Mouse (Mus musculus): ENCODE results near the gene Vrk1. TPM values are rescaled to one million over a fixed set of nuclear protein-coding genes. Genes with fewer than 3 reads are reported as not detected.

Gene Vrk1
- total and polyA plus RNA-seq, 3 experiments: 55.2 to 124 (median 69.1) TPM

DNA sequence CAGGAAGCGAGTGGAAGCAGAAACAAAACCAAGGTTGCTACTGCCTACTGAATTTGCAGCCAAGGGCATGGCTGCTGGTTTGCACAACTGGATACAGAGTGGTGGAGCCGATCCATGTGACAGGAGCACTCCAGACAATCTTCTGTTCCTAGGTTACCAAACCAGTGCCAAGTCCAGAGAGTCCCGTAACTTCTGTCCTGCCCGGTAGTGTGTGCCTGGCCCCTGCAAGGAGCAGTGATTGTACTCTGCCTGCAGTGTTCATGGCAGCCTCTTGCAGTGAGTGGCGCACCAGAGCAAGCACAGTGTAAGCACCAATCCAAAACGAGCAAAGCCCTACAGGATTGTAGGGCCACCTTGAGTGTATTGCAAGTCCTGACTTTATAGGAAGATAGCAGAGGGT, 15.4 kb downstream of the Vrk1 start:
- in situ Hi-C loops (cut with MboI; ENCODE audit: low pct_ligation_motif_present, low pct_unique_long_range_greater_than_20kb, low sequenced_read_pairs) (no loop called here), dilution Hi-C loops (cut with MboI; ENCODE audit: extremely low pct_ligation_motif_present, extremely low pct_unique_long_range_greater_than_20kb, low sequenced_read_pairs) (no loop called here)
- peaks cover 6% of the 10 kb centered on the region for H3K9me3 ChIP-seq (replicated peaks; ENCODE audit: low read length)
- no peak overlapping the region for H3K4me2 ChIP-seq (ENCODE audit: insufficient read depth, low read depth, poor library complexity, severe bottlenecking)
- no peak overlapping the region for H3K4me3 ChIP-seq (replicated peaks in 1 of 3; ENCODE audit: low read depth in 2 of 3, low read length in 2 of 3, poor library complexity in 1 of 3)
- H3K27me3 ChIP-seq (replicated peaks): no peaks in the 10 kb centered on the region
- peaks cover 5 to 53% of the 10 kb centered on the region in 2 experiments for H3K4me1 ChIP-seq (ENCODE audit: control insufficient read depth in 1 of 2, insufficient read depth in 2 of 2)
- DNase-seq (ENCODE audit: extremely low read depth): no peak
- no peak overlapping the region for H3K27ac ChIP-seq (ENCODE audit: insufficient read depth, low read depth)
- H3K9ac ChIP-seq (ENCODE audit: insufficient read depth, low read depth): no peak overlapping the region
- TF ChIP-seq CTCF (conservative IDR thresholded peaks at IDR 0.05 in 1 of 2, IDR thresholded peaks at IDR 0.05 in 1 of 2; ENCODE audit: low read depth in 2 of 2, low read length in 2 of 2): peak in 1 of 2 experiments; percentile 9; a peak in 1 of 4 replicates
- no peak for TF ChIP-seq POLR2AphosphoS2 (IDR thresholded peaks at IDR 0.05; ENCODE audit: low read depth, low read length)
- no peak for TF ChIP-seq ZC3H11A (IDR thresholded peaks at IDR 0.05; ENCODE audit: low read depth, low read length)
- no peak for TF ChIP-seq MXI1 (IDR thresholded peaks at IDR 0.05; ENCODE audit: low read depth, low read length)
- TF ChIP-seq USF2 (conservative IDR thresholded peaks at IDR 0.05; ENCODE audit: low read depth, low read length): no peak
- peaks cover 13% of the 10 kb centered on the region for H3K79me2 ChIP-seq (replicated peaks; ENCODE audit: control insufficient read depth, extremely low read depth, insufficient read depth, poor library complexity, severe bottlenecking)
- H3K36me3 ChIP-seq (replicated peaks in 1 of 2; ENCODE audit: control insufficient read depth in 1 of 2, insufficient read depth in 1 of 2, low read length in 1 of 2): peaks cover 5 to 70% of the 10 kb centered on the region in 2 experiments

- H3K9ac ChIP-seq (ENCODE audit: insufficient read depth, low read depth): no peak overlapping the region
- H3K4me1 ChIP-seq (ENCODE audit: control insufficient read depth in 1 of 2, insufficient read depth in 2 of 2): peaks cover 6 to 65% of the 10 kb centered on the region in 2 experiments
- H3K4me3 ChIP-seq (replicated peaks in 1 of 3; ENCODE audit: low read depth in 2 of 3, low read length in 2 of 3, poor library complexity in 1 of 3): no peak overlapping the region
- no peak for DNase-seq (ENCODE audit: extremely low read depth)
- peaks cover 6% of the 10 kb centered on the region for H3K9me3 ChIP-seq (replicated peaks; ENCODE audit: low read length)
- no peaks in the 10 kb centered on the region for H3K27me3 ChIP-seq (replicated peaks)
- H3K27ac ChIP-seq (ENCODE audit: insufficient read depth, low read depth): no peak overlapping the region
- no peak overlapping the region for H3K4me2 ChIP-seq (ENCODE audit: insufficient read depth, low read depth, poor library complexity, severe bottlenecking)
- dilution Hi-C loops (cut with MboI; ENCODE audit: extremely low pct_ligation_motif_present, extremely low pct_unique_long_range_greater_than_20kb, low sequenced_read_pairs): no loop called here
- peaks cover 19% of the 10 kb centered on the region for H3K79me2 ChIP-seq (replicated peaks; ENCODE audit: control insufficient read depth, extremely low read depth, insufficient read depth, poor library complexity, severe bottlenecking)
- TF ChIP-seq HCFC1 (IDR thresholded peaks at IDR 0.05; ENCODE audit: low read depth, low read length) (no peak), MYC (IDR thresholded peaks at IDR 0.05; ENCODE audit: low read depth, low read length) (no peak), IRF4 (IDR thresholded peaks at IDR 0.05; ENCODE audit: low read depth, low read length) (no peak), MAFK (IDR thresholded peaks at IDR 0.05; ENCODE audit: insufficient replicate concordance, low read length) (no peak), UBTF (IDR thresholded peaks at IDR 0.05; ENCODE audit: low read depth, low read length) (no peak), E2F4 (IDR thresholded peaks at IDR 0.05; ENCODE audit: insufficient replicate concordance, low read depth, low read length) (no peak), MXI1 (IDR thresholded peaks at IDR 0.05; ENCODE audit: low read depth, low read length) (no peak), USF2 (conservative IDR thresholded peaks at IDR 0.05; ENCODE audit: low read depth, low read length) (no peak), CHD1 (IDR thresholded peaks at IDR 0.05; ENCODE audit: low read depth, low read length) (no peak), POLR2AphosphoS2 (IDR thresholded peaks at IDR 0.05; ENCODE audit: low read depth, low read length) (no peak), ELF1 (IDR thresholded peaks at IDR 0.05; ENCODE audit: low read depth, low read length) (no peak), CTCF (conservative IDR thresholded peaks at IDR 0.05 in 1 of 2, IDR thresholded peaks at IDR 0.05 in 1 of 2; ENCODE audit: low read depth in 2 of 2, low read length in 2 of 2) (no peak), RCOR1 (conservative IDR thresholded peaks at IDR 0.05; ENCODE audit: low read depth, low read length) (no peak), ZKSCAN1 (IDR thresholded peaks at IDR 0.05; ENCODE audit: borderline replicate concordance, low read depth, low read length) (no peak), NRF1 (IDR thresholded peaks at IDR 0.05; ENCODE audit: low read depth, low read length) (no peak)
- in situ Hi-C loops (cut with MboI; ENCODE audit: low pct_ligation_motif_present, low pct_unique_long_range_greater_than_20kb, low sequenced_read_pairs): no loop called here
- peaks cover 5 to 60% of the 10 kb centered on the region in 2 experiments for H3K36me3 ChIP-seq (replicated peaks in 1 of 2; ENCODE audit: control insufficient read depth in 1 of 2, insufficient read depth in 1 of 2, low read length in 1 of 2)
These were observed 16.5 kb downstream of the Vrk1 start for GRCm38 (mm10) chr12:106026385-106027134.

Data from CH12.LX (cell line).